15 mouse cellular contexts compared by ENCODE assay signal in the genomic region with DNA sequence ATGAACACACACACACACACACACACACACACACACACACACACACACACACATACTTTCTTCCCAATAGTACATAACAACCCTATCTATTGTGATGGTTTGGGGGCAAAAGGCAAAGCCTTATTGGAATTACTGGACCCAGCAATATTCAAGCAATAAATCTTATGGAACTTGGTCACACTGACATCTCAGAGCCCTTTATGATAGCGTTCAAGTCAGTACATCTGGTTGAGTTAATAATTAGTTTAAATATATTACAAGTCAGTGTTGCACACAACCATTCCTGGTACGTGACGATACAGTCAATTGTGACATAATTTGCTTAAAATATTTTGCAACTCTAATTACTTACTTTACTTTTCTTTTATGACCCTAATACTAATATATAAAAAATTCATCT.
"Had no signal": no experiment of that assay in that cellular context is flagged by ENCODE, and none has a peak within 500 bp of the region (broad histone marks: within the 10 kb centered on the region; RNA-seq: fewer than 3 reads in every experiment).

No protein-coding gene starts in this region.

- DNase-seq: retina, postnatal 1 day; right cerebral cortex, adult 18-20 months; right cerebral cortex, postnatal 14 days; right cerebral cortex, postnatal 25 days; right cerebral cortex, postnatal 4 days; spleen, adult 18-20 months; thymus, adult 18-20 months; thymus, adult 2 months; thymus, postnatal 14 days; thymus, postnatal 25 days; thymus, postnatal 36 days; thymus, postnatal 4 days had no signal

- H3K9me3 ChIP-seq: neural tube, embryonic 15.5 days; stomach, embryonic 15.5 days had no signal

- H3K27ac ChIP-seq: neural tube, embryonic 15.5 days; stomach, embryonic 15.5 days; stomach, postnatal 0 days had no signal

- H3K9ac ChIP-seq: neural tube, embryonic 15.5 days; stomach, embryonic 15.5 days had no signal

- H3K36me3 ChIP-seq: neural tube, embryonic 15.5 days; stomach, embryonic 15.5 days had no signal

- H3K27me3 ChIP-seq: neural tube, embryonic 15.5 days; stomach, embryonic 15.5 days had no signal

- H3K4me2 ChIP-seq: neural tube, embryonic 15.5 days; stomach, embryonic 15.5 days had no signal

- H3K4me3 ChIP-seq: neural tube, embryonic 15.5 days; stomach, embryonic 15.5 days had no signal

- H3K4me1 ChIP-seq: stomach, embryonic 15.5 days had no signal
